Mouse (Mus musculus): Measurements from ENCODE around the gene Fggy. TPM values are rescaled to one million over a fixed set of nuclear protein-coding genes. Genes with fewer than 3 reads are reported as not detected.

Gene Fggy
- total and polyA plus RNA-seq, 2 experiments, result 99.5 to 189 TPM

- Histone ChIP-seq H3K27me3 (ENCODE audit: control insufficient read depth, insufficient read depth, low read length) (no peaks in the 10 kb centered on the region), H3K9ac (ENCODE audit: low read depth, low read length) (no peak overlapping the region), H3K4me1 (ENCODE audit: control insufficient read depth, insufficient read depth, low read length) (peaks cover 15% of the 10 kb centered on the region), H3K79me2 (ENCODE audit: control insufficient read depth, insufficient read depth, low read length) (peaks cover 5% of the 10 kb centered on the region), H3K36me3 (ENCODE audit: control insufficient read depth, insufficient read depth, low read length) (peaks cover 14% of the 10 kb centered on the region), H3K4me3 (ENCODE audit: insufficient read depth, low read depth, low read length) (no peak overlapping the region), H3K27ac (replicated peaks; ENCODE audit: insufficient read depth, low read depth, low read length) (peak overlapping the region; percentile 61; the same call in 1 of the 2 replicates)
- TF ChIP-seq CTCF (IDR thresholded peaks at IDR 0.05; ENCODE audit: low read depth, low read length) (no peak), POLR2A (IDR thresholded peaks at IDR 0.05; ENCODE audit: extremely low read depth, insufficient read depth, low read length) (no peak)
- 87% methylated on average over 3 of the region's 3 CpGs for WGBS
- no peak for DNase-seq (ENCODE audit: extremely low read depth, low read depth, low spot score)
Observed at GRCm38 (mm10) chr4:95624696-95625095, 67.4 kb downstream of the Fggy start.

DNA sequence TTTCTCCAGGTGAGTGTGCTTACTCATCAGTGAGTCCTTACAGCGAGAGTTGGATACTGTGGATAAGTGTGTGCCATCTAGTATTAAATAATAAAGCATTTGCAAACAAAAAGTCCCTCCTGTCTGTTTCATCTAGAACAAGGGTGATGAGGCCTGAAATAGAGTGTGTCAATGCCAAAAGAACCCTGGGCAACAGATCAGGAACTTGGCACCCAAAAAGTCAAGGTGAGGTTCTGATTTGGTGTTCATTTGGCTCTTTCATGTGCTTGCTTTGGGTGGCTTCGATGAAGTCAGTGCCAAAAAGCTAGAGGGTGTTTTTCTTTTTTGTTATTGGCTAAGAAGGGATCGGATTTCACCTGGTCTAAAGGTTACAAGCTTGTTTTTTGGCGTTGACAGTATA is 68.3 kb downstream of the Fggy start:
- Histone ChIP-seq H3K4me3 (ENCODE audit: insufficient read depth, low read depth, low read length) (no peak overlapping the region), H3K27ac (replicated peaks; ENCODE audit: insufficient read depth, low read depth, low read length) (peak overlapping the region; percentile 61; the same call in 1 of the 2 replicates), H3K4me1 (ENCODE audit: control insufficient read depth, insufficient read depth, low read length) (peaks cover 15% of the 10 kb centered on the region), H3K27me3 (ENCODE audit: control insufficient read depth, insufficient read depth, low read length) (no peaks in the 10 kb centered on the region), H3K36me3 (ENCODE audit: control insufficient read depth, insufficient read depth, low read length) (peaks cover 18% of the 10 kb centered on the region), H3K9ac (ENCODE audit: low read depth, low read length) (no peak overlapping the region), H3K79me2 (ENCODE audit: control insufficient read depth, insufficient read depth, low read length) (peaks cover 6% of the 10 kb centered on the region)
- DNase-seq (ENCODE audit: extremely low read depth, low read depth, low spot score), result peak; percentile 99
- 27% methylated on average over 4 of the region's 4 CpGs for WGBS
- TF ChIP-seq CTCF (IDR thresholded peaks at IDR 0.05; ENCODE audit: low read depth, low read length) (no peak), POLR2A (IDR thresholded peaks at IDR 0.05; ENCODE audit: extremely low read depth, insufficient read depth, low read length) (no peak)

GRCm38 (mm10) chr4:95626186-95626585 is 68.9 kb downstream of the Fggy start:
- Histone ChIP-seq H3K4me3 (ENCODE audit: insufficient read depth, low read depth, low read length) (no peak overlapping the region), H3K79me2 (ENCODE audit: control insufficient read depth, insufficient read depth, low read length) (peaks cover 8% of the 10 kb centered on the region), H3K36me3 (ENCODE audit: control insufficient read depth, insufficient read depth, low read length) (peaks cover 21% of the 10 kb centered on the region), H3K27me3 (ENCODE audit: control insufficient read depth, insufficient read depth, low read length) (no peaks in the 10 kb centered on the region), H3K4me1 (ENCODE audit: control insufficient read depth, insufficient read depth, low read length) (peaks cover 15% of the 10 kb centered on the region), H3K27ac (replicated peaks; ENCODE audit: insufficient read depth, low read depth, low read length) (no peak overlapping the region), H3K9ac (ENCODE audit: low read depth, low read length) (no peak overlapping the region)
- WGBS, result 92% methylated on average over 3 of the region's 3 CpGs
- DNase-seq (ENCODE audit: extremely low read depth, low read depth, low spot score), result no peak
- TF ChIP-seq POLR2A (IDR thresholded peaks at IDR 0.05; ENCODE audit: extremely low read depth, insufficient read depth, low read length) (no peak), CTCF (IDR thresholded peaks at IDR 0.05; ENCODE audit: low read depth, low read length) (no peak)

DNA sequence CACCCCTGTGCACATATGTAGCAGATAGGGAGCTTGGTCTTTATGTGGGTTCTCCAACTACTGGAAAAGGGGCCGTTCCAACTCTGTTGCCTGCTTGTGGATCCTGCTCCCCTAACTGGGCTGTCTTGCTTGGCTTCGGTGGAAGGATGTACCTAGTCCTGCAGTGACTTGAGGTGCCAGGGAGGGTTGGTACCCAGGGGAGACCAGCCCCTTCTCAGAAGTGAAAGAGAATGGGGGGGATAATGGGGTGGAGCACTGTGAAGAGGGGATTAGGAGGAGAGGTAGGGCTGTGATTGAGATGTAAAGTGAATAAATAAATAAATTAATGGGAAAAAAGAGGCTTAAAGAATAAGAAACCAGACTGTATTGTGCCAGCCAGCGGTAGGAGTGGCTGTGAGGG is 77.6 kb downstream of the Fggy start:
- no peak overlapping the region for H3K4me3 ChIP-seq (ENCODE audit: insufficient read depth, low read depth, low read length)
- H3K9ac ChIP-seq (ENCODE audit: low read depth, low read length), result no peak overlapping the region
- H3K27ac ChIP-seq (replicated peaks; ENCODE audit: insufficient read depth, low read depth, low read length), result no peak overlapping the region
- peaks cover 8% of the 10 kb centered on the region for H3K36me3 ChIP-seq (ENCODE audit: control insufficient read depth, insufficient read depth, low read length)
- no peaks in the 10 kb centered on the region for H3K4me1 ChIP-seq (ENCODE audit: control insufficient read depth, insufficient read depth, low read length)
- H3K27me3 ChIP-seq (ENCODE audit: control insufficient read depth, insufficient read depth, low read length), result no peaks in the 10 kb centered on the region
- no peak for DNase-seq (ENCODE audit: extremely low read depth, low read depth, low spot score)
- H3K79me2 ChIP-seq (ENCODE audit: control insufficient read depth, insufficient read depth, low read length), result peaks cover 3% of the 10 kb centered on the region; the same call in 1 of the 2 replicates
- WGBS, result 96% methylated on average over 3 of the region's 3 CpGs
- no peak for TF ChIP-seq POLR2A (IDR thresholded peaks at IDR 0.05; ENCODE audit: extremely low read depth, insufficient read depth, low read length)
- no peak for TF ChIP-seq CTCF (IDR thresholded peaks at IDR 0.05; ENCODE audit: low read depth, low read length)

DNA sequence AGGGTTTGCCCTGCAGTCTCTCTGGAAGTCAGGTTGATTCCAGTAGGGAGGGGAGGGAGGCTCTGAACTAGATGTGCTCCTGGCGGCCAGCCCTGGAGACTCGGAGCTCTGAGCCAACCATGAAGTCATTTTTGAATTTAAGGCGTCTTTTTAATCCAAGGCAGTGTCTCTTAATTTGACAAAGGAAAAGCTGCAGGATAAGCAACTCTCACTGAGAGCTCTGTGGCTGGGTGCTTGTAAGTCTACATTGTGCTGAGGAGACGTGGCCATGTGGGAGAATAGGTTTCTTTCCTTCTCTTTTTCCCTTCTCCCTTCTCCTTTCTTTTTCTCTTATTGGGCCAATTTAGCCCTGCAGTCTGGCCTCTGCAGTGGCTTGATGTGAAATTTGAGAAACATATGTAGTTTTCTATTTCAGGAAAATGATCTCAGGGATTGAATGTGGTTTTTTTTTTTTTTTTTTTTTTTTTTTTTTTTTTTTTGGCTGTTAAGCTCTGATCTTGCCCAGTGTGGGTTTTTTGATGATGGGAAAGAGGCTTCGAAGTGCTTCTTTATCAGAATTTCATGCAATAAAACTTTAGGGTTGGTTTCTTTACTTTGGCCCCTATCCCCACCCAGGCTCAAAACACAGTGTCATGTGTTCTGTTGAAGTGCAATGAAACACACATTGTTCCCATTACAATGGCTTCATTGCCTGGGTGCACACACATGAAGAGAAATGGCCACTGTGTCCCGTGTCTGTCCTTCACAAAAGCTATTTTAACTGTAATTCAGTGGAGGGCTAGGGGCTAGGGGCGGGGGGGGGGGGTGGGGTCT is 79.8 kb downstream of the Fggy start:
- H3K27ac ChIP-seq (replicated peaks; ENCODE audit: insufficient read depth, low read depth, low read length), result no peak overlapping the region
- DNase-seq (ENCODE audit: extremely low read depth, low read depth, low spot score), result no peak
- H3K4me3 ChIP-seq (ENCODE audit: insufficient read depth, low read depth, low read length), result no peak overlapping the region
- no peaks in the 10 kb centered on the region for H3K36me3 ChIP-seq (ENCODE audit: control insufficient read depth, insufficient read depth, low read length)
- WGBS, result 62% methylated on average over 7 of the region's 7 CpGs
- peaks cover 9% of the 10 kb centered on the region for H3K4me1 ChIP-seq (ENCODE audit: control insufficient read depth, insufficient read depth, low read length)
- H3K27me3 ChIP-seq (ENCODE audit: control insufficient read depth, insufficient read depth, low read length), result no peaks in the 10 kb centered on the region
- H3K9ac ChIP-seq (ENCODE audit: low read depth, low read length), result no peak overlapping the region
- H3K79me2 ChIP-seq (ENCODE audit: control insufficient read depth, insufficient read depth, low read length), result no peaks in the 10 kb centered on the region
- no peak for TF ChIP-seq POLR2A (IDR thresholded peaks at IDR 0.05; ENCODE audit: extremely low read depth, insufficient read depth, low read length)

- Histone ChIP-seq H3K4me3 (ENCODE audit: insufficient read depth, low read depth, low read length) (no peak overlapping the region), H3K9ac (ENCODE audit: low read depth, low read length) (no peak overlapping the region), H3K4me1 (ENCODE audit: control insufficient read depth, insufficient read depth, low read length) (peaks cover 9% of the 10 kb centered on the region), H3K27me3 (ENCODE audit: control insufficient read depth, insufficient read depth, low read length) (no peaks in the 10 kb centered on the region), H3K36me3 (ENCODE audit: control insufficient read depth, insufficient read depth, low read length) (no peaks in the 10 kb centered on the region), H3K27ac (replicated peaks; ENCODE audit: insufficient read depth, low read depth, low read length) (no peak overlapping the region), H3K79me2 (ENCODE audit: control insufficient read depth, insufficient read depth, low read length) (no peaks in the 10 kb centered on the region; the same call in 1 of the 2 replicates)
- 92% methylated on average over 3 of the region's 3 CpGs for WGBS
- no peak for DNase-seq (ENCODE audit: extremely low read depth, low read depth, low spot score)
- no peak for TF ChIP-seq CTCF (IDR thresholded peaks at IDR 0.05; ENCODE audit: low read depth, low read length)
Observed at GRCm38 (mm10) chr4:95638063-95638462, 80.8 kb downstream of the Fggy start.
